Mouse (Mus musculus): Measurements from ENCODE around the gene Fam53b. TPM values are rescaled to one million over a fixed set of nuclear protein-coding genes. Genes with fewer than 3 reads are reported as not detected.

Gene Fam53b
- polyA plus RNA-seq, 1 experiment, result 35.3 TPM

GRCm38 (mm10) chr7:132732136-132732789 lies 81.4 kb downstream of the Fam53b start:
- Histone ChIP-seq H3K4me1 (ENCODE audit: control insufficient read depth, insufficient read depth, low read length) (peaks cover 64% of the 10 kb centered on the region), H3K27ac (ENCODE audit: insufficient read depth, low read depth, low read length) (no peak overlapping the region), H3K4me3 (ENCODE audit: insufficient read depth, low read length) (no peak overlapping the region)
- TF ChIP-seq POLR2A (IDR thresholded peaks at IDR 0.05; ENCODE audit: borderline replicate concordance, low read depth, low read length) (no peak), CTCF (IDR thresholded peaks at IDR 0.05; ENCODE audit: low read depth, low read length) (no peak)

- TF ChIP-seq CTCF (IDR thresholded peaks at IDR 0.05; ENCODE audit: low read depth, low read length), result no peak
- TF ChIP-seq POLR2A (IDR thresholded peaks at IDR 0.05; ENCODE audit: borderline replicate concordance, low read depth, low read length), result no peak
- no peak overlapping the region for H3K4me3 ChIP-seq (ENCODE audit: insufficient read depth, low read length)
- no peak overlapping the region for H3K27ac ChIP-seq (ENCODE audit: insufficient read depth, low read depth, low read length)
- peaks cover 68% of the 10 kb centered on the region for H3K4me1 ChIP-seq (ENCODE audit: control insufficient read depth, insufficient read depth, low read length)
Observed at GRCm38 (mm10) chr7:132731558-132731957, 82.1 kb downstream of the Fam53b start.

GRCm38 (mm10) chr7:132730510-132730909 lies 83.2 kb downstream of the Fam53b start:
- Histone ChIP-seq H3K4me1 (ENCODE audit: control insufficient read depth, insufficient read depth, low read length) (peaks cover 65% of the 10 kb centered on the region), H3K27ac (ENCODE audit: insufficient read depth, low read depth, low read length) (no peak overlapping the region), H3K4me3 (ENCODE audit: insufficient read depth, low read length) (no peak overlapping the region)
- TF ChIP-seq CTCF (IDR thresholded peaks at IDR 0.05; ENCODE audit: low read depth, low read length) (no peak), POLR2A (IDR thresholded peaks at IDR 0.05; ENCODE audit: borderline replicate concordance, low read depth, low read length) (no peak)

GRCm38 (mm10) chr7:132729093-132729831 lies 84.4 kb downstream of the Fam53b start:
- Histone ChIP-seq H3K4me3 (ENCODE audit: insufficient read depth, low read length) (no peak overlapping the region), H3K4me1 (ENCODE audit: control insufficient read depth, insufficient read depth, low read length) (peaks cover 64% of the 10 kb centered on the region), H3K27ac (ENCODE audit: insufficient read depth, low read depth, low read length) (peak overlapping the region; percentile 91)
- TF ChIP-seq CTCF (IDR thresholded peaks at IDR 0.05; ENCODE audit: low read depth, low read length) (no peak), POLR2A (IDR thresholded peaks at IDR 0.05; ENCODE audit: borderline replicate concordance, low read depth, low read length) (no peak)

GRCm38 (mm10) chr7:132726106-132726861 lies 87.4 kb downstream of the Fam53b start:
- Histone ChIP-seq H3K27ac (ENCODE audit: insufficient read depth, low read depth, low read length) (peak overlapping the region; percentile 62), H3K4me1 (ENCODE audit: control insufficient read depth, insufficient read depth, low read length) (peaks cover 71% of the 10 kb centered on the region), H3K4me3 (ENCODE audit: insufficient read depth, low read length) (no peak overlapping the region)
- TF ChIP-seq CTCF (IDR thresholded peaks at IDR 0.05; ENCODE audit: low read depth, low read length) (no peak), POLR2A (IDR thresholded peaks at IDR 0.05; ENCODE audit: borderline replicate concordance, low read depth, low read length) (no peak)

- Histone ChIP-seq H3K4me3 (ENCODE audit: insufficient read depth, low read length) (no peak overlapping the region), H3K27ac (ENCODE audit: insufficient read depth, low read depth, low read length) (peak overlapping the region; percentile 65), H3K4me1 (ENCODE audit: control insufficient read depth, insufficient read depth, low read length) (peaks cover 70% of the 10 kb centered on the region)
- no peak for TF ChIP-seq CTCF (IDR thresholded peaks at IDR 0.05; ENCODE audit: low read depth, low read length)
- no peak for TF ChIP-seq POLR2A (IDR thresholded peaks at IDR 0.05; ENCODE audit: borderline replicate concordance, low read depth, low read length)
Observed at GRCm38 (mm10) chr7:132724501-132725062, 89.1 kb downstream of the Fam53b start.

GRCm38 (mm10) chr7:132723906-132724305 lies 89.8 kb downstream of the Fam53b start:
- Histone ChIP-seq H3K4me3 (ENCODE audit: insufficient read depth, low read length) (no peak overlapping the region), H3K27ac (ENCODE audit: insufficient read depth, low read depth, low read length) (peak overlapping the region; percentile 65), H3K4me1 (ENCODE audit: control insufficient read depth, insufficient read depth, low read length) (peaks cover 70% of the 10 kb centered on the region)
- TF ChIP-seq POLR2A (IDR thresholded peaks at IDR 0.05; ENCODE audit: borderline replicate concordance, low read depth, low read length) (no peak), CTCF (IDR thresholded peaks at IDR 0.05; ENCODE audit: low read depth, low read length) (no peak)

- Histone ChIP-seq H3K4me1 (ENCODE audit: control insufficient read depth, insufficient read depth, low read length) (peaks cover 67% of the 10 kb centered on the region), H3K4me3 (ENCODE audit: insufficient read depth, low read length) (no peak overlapping the region), H3K27ac (ENCODE audit: insufficient read depth, low read depth, low read length) (no peak overlapping the region)
- no peak for TF ChIP-seq POLR2A (IDR thresholded peaks at IDR 0.05; ENCODE audit: borderline replicate concordance, low read depth, low read length)
- no peak for TF ChIP-seq CTCF (IDR thresholded peaks at IDR 0.05; ENCODE audit: low read depth, low read length)
Observed at GRCm38 (mm10) chr7:132722401-132723370, 91.0 kb downstream of the Fam53b start.
